Mouse (Mus musculus): ENCODE results near the gene Hps6.

DNA sequence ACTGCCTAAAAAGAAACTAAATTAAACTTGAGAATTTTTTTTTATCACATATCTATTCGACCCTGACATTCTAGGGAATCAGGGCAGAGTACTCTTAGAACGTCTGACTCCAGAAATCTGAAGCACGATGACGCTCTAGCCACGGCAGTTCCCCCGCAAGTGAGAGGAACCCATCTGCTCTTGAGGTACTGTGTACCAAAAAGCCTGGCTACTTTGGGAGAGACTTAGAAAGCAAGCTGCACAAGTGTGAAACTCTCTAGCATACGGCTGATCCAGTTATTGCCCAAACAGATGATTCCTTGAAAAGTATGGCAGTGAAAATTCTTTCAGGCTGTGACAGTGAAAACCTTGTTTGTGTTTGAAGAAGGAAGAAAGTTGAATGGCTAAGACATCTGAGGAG, 46.6 kb upstream of the Hps6 start:
- TF ChIP-seq CTCF (IDR thresholded peaks at IDR 0.05; ENCODE audit: low read depth, low read length) (no peak), GATA1 (IDR thresholded peaks at IDR 0.05; ENCODE audit: borderline replicate concordance, low read length) (no peak), TAL1 (conservative IDR thresholded peaks at IDR 0.05; ENCODE audit: low read depth, low read length) (no peak), POLR2AphosphoS5 (IDR thresholded peaks at IDR 0.05; ENCODE audit: insufficient replicate concordance, low read depth, low read length) (no peak), GATA2 (IDR thresholded peaks at IDR 0.05; ENCODE audit: borderline replicate concordance, low read depth, low read length) (no peak)

Measured in G1E (cell line).